Mouse (Mus musculus): Measurements from ENCODE around the gene Mien1.

The Mien1 gene

GRCm38 (mm10) chr11:98418939-98419547 lies 19.7 kb downstream of the Mien1 start:
- peak; percentile 71 for DNase-seq

GRCm38 (mm10) chr11:98418273-98418672 lies 20.5 kb downstream of the Mien1 start:
- DNase-seq = no peak

DNA sequence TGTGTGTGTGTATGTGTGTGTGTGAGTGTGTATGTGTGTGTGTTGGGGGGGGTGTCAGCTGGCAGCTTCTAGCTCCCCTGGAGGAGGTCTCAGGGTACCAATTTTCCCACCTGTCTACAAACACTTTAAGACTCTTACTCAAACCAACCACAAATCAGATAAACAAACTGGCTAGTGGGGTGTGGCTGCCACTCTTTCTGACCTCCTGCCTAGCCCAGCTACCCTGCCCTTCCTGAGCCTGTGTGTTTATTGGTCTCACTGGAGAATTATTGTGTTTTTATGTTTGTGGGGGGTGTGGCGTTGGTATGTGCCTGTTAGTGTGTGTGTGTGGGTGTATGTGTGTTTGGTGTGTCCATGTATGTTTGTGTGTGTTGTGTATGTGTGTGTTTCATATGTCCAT lies 21.7 kb downstream of the Mien1 start:
- peak; percentile 37 for DNase-seq

- DNase-seq = no peak
Observed at GRCm38 (mm10) chr11:98414162-98414561, 24.6 kb downstream of the Mien1 start.

- DNase-seq = no peak
Observed at GRCm38 (mm10) chr11:98413731-98414130, 25.1 kb downstream of the Mien1 start.

DNA sequence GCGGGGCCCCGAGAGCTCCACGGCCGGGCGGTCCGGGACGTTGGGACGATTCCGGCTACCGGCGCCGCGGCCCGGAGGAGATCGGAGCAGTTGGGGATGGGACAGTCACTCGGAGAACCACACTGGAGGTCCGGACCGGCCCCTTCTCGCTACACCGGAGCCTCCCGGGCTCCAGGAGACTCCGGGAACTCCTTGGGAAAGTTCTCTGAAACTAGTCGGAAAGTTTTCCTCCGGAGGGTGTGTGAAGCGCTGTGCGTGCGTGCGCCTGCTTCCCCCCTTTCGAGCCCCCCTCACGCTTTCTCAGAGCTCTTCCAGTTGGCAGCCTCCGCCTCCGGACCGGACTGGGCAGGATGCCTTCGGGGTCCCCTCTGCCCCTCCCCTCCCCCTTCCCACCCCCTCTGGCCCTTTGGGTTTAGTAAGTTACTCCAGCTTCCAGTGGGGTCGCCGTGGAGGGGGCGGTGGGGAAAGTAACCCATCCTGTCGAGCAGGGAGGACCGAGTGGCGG lies 25.9 kb downstream of the Mien1 start:
- peak; percentile 30 for DNase-seq

DNA sequence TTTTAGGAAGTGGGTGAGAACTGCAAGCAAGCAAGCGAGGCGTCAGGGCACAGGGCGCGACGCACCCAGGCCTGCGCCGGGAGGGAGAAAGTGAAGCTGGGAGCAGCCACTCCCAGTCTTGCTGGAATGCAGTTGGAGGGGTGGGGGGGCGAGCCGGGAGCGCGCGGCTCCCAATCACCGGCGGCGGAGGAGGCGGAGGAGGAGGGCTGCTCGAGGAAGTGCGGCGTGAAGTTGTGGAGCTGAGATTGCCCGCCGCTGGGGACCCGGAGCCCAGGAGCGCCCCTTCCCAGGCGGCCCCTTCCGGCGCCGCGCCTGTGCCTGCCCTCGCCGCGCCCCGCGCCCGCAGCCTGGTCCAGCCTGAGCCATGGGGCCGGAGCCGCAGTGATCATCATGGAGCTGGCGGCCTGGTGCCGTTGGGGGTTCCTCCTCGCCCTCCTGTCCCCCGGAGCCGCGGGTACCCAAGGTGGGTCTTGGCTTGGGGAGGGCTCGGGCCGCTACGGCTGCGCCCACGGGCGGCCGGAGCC lies 26.5 kb downstream of the Mien1 start, which contains the start of gene Erbb2:
Erbb2 (plus strand) TSS at position 198 of the 524 bp plus-strand sequence.
- DNase-seq = peak; percentile 85

- no peak for DNase-seq
Observed at GRCm38 (mm10) chr11:98409341-98409822, 29.4 kb downstream of the Mien1 start.

GRCm38 (mm10) chr11:98408872-98409271 lies 29.9 kb downstream of the Mien1 start:
- DNase-seq = no peak

GRCm38 (mm10) chr11:98406621-98407020 lies 32.2 kb downstream of the Mien1 start:
- no peak for DNase-seq

DNA sequence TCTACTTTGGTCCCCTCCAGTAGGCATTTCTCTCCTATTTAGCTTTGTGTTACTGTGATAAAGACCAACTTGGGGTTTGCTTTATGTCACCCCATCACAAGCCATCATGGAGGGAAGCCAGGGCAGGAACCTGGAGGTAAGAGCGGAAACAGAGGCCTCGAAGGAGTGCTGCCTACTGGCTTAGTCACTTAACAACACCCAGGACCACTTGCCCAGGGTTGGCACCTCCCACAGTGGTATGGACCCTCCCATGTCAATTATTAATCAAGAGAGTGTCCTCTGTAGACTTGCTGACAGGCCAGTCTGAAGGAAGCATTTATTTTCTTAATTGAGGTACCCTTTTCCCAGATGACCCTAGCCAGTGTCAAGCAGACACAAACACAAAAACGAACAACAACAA lies 38.0 kb downstream of the Mien1 start:
- no peak for DNase-seq

DNA sequence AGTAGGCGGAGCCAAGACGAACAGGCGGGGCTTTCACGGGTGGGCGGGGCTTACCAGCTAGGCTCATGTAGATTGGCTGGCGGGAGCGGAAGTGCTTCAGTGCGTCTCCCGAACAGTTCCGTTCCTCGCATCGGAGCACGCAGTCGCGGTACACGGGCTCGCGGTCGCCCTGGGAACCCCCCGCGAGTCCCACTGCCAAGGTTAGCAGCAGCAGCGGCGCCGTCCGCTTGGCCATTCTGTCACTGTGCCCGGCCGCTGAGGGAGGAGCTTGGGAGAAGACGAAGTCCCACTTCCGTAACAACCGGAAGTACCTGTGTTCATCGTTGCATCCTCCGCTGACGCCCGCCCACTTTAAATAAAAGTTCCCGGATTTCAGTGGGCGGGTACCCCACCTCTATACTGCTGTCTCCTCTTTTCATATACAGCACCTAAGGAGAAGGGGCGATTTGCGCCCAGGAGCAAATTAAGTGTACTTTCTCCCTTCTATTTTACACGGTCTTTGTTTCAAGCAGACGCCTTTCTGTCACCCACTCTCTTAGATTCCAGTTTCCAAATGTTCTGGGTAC lies 38.5 kb downstream of the Mien1 start, which contains the start of gene Pgap3:
Pgap3 (minus strand) TSS at position 330 of the 566 bp plus-strand sequence.
- peak; percentile 90 for DNase-seq

DNA sequence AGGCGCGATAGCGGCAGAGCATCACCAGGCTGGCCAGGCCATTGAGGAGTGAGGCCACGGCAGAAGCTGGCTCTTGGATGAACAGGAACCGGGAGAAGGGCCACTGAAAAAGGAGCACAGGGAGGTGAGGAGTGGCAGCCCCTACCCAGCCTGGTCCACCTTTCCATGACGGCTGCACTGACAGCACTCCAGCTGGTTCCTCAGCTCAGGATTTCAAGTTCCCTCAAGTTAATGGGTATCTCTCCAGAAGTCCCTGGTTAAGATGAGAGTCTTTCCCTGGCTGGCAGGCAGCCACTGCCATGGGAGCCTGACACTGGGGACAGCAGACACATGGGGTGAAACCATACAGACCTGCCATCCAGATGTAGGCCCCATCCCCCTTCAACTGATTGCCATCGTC lies 40.8 kb downstream of the Mien1 start:
- no peak for DNase-seq

DNA sequence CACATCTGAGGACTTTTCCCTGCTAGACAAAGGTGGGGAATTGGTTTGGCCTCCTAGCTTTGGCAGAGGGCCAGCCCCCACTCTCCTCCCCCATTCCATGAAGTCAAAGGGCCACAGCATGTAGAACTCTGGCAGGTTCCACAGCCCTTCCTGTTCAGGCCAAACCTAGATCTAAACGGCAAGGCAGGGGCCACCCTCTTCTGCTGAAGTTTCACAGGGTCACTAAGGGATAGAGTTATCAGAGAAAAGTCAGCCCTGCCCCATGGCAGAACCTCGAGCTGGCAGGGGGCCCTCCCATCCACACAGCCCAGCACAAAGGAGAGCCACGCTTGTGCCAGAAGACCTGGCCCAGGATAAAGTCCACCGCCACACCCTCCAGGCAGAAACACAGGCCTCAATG lies 43.8 kb downstream of the Mien1 start:
- no peak for DNase-seq

DNA sequence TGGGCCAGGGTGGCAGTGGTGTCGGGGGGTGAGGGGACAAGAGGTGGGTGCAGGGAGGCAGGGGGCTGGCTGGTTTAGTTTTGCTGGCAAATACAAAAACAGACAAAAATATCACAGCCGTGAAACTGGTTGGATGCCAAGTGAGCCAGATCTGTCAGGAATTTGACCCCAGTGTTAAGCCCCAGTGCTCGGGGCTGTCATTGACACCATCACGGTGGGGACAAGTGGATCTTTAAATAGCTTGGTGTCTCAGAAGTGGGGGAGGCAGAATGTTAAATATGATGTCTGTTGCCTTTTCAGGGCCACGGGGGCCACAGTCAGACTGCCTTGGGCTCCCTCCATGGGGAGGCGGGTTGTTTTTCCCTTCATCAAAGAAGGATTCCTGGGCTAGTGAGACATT lies 44.5 kb downstream of the Mien1 start:
- no peak for DNase-seq

GRCm38 (mm10) chr11:98393317-98393716 lies 45.5 kb downstream of the Mien1 start:
- DNase-seq = peak; percentile 68

DNA sequence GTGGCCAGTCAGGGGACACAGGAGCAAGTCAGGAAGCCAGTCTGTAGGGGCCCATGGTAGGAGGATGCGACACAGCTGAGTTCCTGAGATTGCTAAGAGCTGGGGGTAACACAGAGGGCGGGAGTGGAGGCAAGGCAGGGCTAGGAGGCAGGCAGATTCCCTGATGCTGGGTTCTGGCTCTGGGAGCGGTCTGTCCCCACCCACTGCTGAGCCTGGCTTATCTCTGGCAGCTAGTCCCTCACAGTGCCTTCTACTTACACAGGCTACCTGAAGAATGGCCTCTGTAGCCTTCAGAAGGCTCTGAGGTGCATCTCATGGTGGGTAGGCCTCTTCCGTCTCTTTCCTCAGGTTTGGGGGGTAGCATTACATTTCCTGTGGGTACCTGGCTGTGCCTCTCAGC lies 46.1 kb downstream of the Mien1 start:
- DNase-seq = no peak

GRCm38 (mm10) chr11:98392034-98392433 lies 46.8 kb downstream of the Mien1 start:
- DNase-seq = no peak

GRCm38 (mm10) chr11:98390141-98390540 lies 48.6 kb downstream of the Mien1 start:
- no peak for DNase-seq

DNA sequence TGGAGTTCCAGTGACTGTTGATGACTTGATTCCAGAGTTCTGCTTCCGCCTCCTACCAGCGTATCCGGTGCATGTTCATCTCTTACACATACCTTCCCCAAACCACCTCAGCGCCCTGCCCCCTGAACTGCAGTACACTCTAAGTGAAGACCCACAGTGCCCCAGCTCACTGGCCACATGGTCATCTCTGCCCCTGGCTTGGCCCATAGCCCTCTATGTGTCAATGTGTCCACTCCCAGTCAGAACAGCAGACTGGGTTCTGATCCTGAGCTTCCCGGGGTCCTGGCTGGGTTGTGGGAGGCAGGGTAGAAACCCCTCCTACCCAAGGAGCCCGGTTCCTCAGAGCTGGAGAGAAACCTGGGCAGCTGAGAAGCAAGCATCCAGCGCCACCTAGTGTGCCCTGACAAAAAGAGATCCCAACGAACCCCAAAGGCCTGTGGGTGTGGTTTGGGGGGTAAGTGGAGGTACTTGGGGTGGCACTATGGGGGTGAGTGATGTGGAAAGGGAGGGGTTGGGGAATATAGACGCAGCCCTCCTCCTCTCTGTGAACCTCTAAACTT lies 49.5 kb downstream of the Mien1 start:
- peak; percentile 81 for DNase-seq

DNA sequence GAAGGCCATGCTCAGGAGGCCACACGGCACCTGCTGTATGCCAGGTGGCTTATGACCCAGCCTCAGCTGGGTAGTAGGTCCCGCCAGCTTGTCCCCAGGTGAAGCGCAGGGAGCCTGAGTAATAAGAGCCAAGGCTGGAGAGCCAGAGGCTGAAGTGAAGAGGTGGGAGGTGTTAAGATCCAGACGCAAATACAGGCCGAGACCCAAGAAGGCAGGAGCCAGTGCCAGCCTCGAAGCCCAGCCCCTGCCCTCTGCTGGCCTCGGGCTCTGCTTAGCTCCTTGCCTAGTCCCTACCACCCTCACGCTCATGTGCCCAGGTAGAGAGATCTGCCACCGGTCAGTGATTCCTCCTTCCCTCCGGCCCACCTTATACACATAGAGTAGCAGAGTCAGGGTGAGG lies 50.5 kb downstream of the Mien1 start:
- DNase-seq = peak; percentile 57
